Mouse (Mus musculus): ENCODE results near the gene Opcml.

Gene Opcml

DNA sequence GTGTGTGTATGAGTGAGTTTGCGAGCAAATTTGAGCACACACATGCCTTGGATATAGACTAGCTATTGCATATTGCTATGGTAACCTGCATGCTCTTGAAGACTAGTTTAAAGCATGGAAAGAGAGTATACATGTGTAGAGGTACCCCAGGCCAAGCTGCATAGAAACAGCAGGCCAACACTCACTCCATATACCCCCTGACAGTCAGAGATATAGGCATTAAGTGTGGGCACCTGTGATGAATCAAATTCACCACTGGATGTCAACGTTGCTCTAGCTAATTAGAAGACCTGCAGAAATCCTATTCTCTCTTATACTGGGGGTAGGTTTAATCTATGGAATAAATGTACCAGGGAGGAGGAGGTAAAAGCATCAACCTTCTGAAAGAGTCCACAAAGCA lies 547.3 kb downstream of the Opcml start:
- no peak for DNase-seq

DNA sequence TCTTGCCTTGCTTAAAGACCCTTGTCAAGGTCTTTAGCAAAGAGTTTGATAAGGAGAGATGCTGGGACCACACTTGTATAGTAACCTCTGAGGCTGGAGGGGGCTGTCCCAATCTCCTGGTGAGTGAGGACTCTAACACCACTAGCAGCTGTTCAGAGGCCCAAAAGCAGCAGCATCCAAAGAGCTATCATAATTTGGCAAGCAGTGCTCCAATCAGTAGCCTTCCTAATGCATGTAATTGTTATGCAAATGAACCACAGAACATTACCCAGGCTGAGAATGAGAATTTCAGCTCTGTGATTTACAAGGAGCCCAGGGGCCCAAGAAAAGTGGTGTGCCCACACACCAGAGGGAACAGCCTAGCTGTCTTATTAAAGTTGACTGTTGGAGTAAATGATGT lies 564.4 kb downstream of the Opcml start:
- DNase-seq, result no peak

DNA sequence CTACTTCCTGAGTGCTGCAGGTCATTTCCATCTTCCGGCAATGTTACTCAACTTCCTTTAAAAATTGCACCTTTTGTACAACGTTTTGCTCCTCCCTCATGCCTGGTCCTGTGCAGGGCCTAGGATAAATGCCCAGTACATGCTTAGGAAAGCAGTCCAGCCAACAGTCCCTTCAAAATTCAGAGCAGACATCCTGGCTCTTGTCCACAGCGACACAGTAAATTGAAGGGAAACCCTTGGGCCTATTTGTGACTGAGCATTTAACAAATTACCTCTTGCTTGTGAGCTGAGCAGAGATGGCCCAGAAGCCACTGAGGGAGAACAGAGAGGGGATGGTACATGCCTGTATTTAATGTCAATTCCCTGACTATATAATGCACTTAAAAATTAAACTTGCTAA lies 567.4 kb downstream of the Opcml start:
- DNase-seq, result no peak

DNA sequence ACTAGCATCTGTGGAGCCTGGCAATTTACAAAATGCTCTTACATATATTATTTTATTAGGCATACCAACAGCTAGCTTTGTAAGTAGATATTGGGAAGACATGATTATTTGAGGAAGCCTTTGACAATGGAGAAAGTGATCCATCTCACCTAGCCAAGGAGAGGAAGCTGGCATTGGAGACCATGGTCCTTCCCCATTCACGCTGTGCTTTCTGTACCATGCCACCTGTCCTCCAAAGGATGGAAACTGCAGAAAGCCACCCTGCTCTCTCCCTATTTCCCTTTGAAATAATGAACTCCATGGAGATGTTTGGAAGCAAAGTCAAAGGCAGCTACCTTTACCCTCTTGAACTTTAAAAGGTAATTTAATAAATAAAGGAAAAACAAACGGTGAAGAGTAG lies 570.1 kb downstream of the Opcml start:
- DNase-seq, result no peak

GRCm38 (mm10) chr9:28364473-28365159 lies 574.0 kb downstream of the Opcml start:
- DNase-seq, result no peak

- DNase-seq, result no peak
Measured at GRCm38 (mm10) chr9:28365160-28365473, 574.5 kb downstream of the Opcml start.

DNA sequence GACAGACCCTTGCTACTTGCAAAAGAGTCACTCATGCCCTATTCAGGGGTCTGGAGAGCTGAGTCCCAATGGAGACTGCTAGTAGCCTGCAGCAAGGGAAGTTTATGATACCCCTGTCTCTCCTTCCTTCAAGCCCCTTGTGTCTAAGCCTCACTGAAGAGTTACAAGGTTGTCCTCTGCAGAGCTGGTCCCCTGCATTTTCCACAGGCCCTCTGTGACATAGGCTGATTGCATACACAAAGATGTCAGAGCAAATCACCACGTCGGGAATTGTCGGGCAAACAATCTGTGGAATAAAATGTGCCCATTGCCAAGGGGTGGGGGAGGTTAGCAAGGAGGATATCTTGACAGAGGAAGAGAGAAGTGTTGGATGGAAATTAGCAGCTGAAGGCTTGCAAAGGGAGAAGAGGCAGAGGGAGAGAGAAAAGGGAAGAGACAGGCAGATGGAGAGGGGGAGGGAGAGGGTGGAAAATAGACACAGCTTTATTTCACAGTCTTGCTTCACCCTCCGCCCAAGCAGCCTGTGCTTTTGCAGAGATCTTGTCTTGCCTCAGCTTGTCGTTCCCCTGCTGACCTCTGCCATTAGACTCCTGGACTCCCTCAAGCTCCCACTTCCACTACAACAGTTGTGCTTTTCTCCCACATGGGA lies 596.1 kb downstream of the Opcml start:
- no peak for DNase-seq

- no peak for DNase-seq
Measured at GRCm38 (mm10) chr9:28395222-28395621, 604.6 kb downstream of the Opcml start.

- no peak for DNase-seq
Measured at GRCm38 (mm10) chr9:28395638-28396037, 605.1 kb downstream of the Opcml start.

GRCm38 (mm10) chr9:28402770-28403650 lies 612.4 kb downstream of the Opcml start:
- no peak for DNase-seq

- DNase-seq, result no peak
Measured at GRCm38 (mm10) chr9:28403831-28404562, 613.4 kb downstream of the Opcml start.

DNA sequence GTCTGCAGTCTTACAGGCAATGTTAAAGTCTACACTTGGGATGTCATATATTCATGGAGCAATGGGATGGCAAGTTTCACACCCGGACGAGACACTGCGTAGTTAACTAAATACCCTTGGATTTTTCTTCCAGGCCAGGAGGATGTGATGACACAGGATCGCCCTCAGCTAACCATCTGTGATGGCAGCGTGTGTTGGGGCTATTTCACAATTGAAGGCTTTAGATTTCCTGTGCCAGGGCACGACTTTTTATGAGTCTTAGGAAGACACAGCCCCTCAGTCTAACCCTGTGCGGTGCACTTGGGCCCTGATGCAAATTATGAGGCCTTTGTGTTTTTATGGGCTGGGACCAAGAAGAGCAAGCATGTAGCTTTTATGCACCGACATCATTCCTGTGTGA lies 614.0 kb downstream of the Opcml start:
- no peak for DNase-seq

DNA sequence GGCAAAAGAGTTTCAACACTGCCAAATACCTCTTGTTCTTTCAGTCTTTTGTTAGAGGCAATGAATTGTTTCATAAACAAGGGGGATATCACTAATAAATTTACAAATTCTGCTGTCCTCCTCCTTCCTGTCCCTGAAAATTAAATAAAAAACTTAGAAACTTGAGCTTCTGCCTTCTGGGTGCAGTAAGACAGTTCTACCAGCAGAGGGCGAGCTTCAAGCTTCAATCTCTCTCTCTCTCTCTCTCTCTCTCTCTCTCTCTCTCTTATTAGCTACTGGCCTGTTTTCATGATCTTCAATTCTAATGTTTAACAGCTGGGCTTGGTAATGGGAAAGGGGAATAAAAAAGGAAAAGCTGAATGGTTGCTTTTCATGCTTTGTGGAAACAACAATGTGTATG lies 615.2 kb downstream of the Opcml start:
- DNase-seq, result no peak

- DNase-seq, result no peak
Measured at GRCm38 (mm10) chr9:28420808-28421207, 630.2 kb downstream of the Opcml start.

GRCm38 (mm10) chr9:28423407-28423806 lies 632.8 kb downstream of the Opcml start:
- no peak for DNase-seq

DNA sequence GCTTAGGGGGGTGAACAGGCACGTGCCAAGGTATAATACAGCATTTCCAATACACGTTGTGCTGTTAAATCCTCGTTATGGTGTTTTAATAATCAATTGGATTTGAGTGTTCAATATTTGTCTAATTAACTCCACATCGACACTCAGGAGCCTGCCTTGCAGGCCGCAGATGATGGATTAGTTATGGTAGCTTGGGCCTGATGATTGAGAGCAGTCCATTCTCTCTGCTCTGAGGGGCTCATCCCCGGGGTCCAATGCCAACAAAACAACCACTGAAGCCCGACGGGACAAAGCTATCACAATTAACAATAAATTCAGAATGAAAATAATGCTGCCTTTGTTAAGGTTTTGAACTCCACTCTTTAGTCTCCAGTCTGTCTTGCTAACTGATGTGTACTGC lies 641.6 kb downstream of the Opcml start:
- DNase-seq, result no peak

- no peak for DNase-seq
Measured at GRCm38 (mm10) chr9:28438752-28439151, 648.2 kb downstream of the Opcml start.

- no peak for DNase-seq
Measured at GRCm38 (mm10) chr9:28439433-28440191, 649.0 kb downstream of the Opcml start.

DNA sequence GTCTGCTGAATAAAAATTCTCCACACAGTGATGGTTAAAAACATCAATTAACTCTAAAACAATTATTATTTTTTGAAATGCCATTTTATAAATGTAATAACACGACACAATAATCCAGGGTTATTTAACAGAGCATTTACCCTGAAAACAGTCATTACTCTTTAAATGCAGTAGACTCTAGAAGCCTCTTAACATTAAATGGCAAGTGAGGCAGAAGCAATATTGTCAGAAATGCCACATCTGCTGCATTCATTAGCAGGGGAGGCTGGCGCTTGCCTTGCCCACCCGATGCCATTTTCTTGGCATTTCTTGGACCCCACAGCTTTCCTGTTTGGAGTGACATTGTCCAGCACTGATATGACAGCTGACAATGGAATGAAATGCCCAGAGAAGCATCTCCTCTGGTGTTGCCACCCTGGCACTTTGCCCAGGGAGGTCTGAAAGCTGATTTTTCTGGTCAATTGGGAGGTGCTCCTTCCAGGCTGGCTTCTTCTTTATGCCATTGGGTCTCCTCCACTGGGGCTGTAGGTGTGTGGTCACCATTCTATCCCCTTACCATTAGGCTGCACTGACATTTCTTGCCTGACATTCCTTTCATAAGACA lies 649.7 kb downstream of the Opcml start:
- no peak for DNase-seq

GRCm38 (mm10) chr9:28444485-28444884 lies 653.9 kb downstream of the Opcml start:
- no peak for DNase-seq

DNA sequence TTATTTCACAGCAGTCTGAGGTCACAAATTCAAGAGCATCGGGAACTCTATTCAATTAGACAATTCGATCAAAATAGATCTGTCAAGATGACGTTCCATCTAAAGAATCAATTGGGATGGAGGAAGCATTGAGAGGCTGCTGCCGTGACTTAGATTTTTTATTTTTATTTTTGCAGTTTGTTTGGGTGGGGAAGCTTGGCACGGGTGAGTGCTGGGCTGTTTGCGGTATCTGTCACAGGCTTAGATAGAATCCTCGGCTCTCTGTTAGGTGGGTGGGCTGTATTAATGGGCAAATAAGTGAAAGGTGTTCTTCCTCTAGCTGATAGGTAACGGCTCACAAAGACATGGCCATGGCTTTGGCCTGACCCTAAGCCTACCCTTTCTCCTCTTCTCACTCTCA lies 654.4 kb downstream of the Opcml start:
- no peak for DNase-seq

DNA sequence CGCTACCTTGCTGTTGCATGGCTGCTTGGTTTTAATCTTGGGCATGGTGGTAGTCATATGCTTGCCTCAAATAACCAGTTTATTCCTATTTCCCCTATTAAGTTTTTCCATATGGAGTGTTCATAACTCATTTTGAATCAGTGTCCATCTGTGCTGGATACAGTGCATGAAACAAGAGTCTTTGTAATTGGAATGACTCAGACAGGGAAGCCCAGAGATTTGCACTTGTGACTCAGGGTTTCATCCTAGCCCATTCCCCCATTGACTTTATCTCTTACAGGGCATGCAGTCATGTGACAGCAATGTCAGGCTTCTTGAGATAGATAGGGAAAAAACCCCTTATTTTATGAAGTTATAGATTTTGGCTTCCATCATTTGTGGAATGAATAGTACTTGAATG lies 655.3 kb downstream of the Opcml start:
- no peak for DNase-seq
